Mouse (Mus musculus): Measurements from ENCODE around the gene Vps41.

- TF ChIP-seq E2F4 (IDR thresholded peaks at IDR 0.05; ENCODE audit: borderline replicate concordance, low read depth, low read length): no peak
- no peak for TF ChIP-seq UBTF (IDR thresholded peaks at IDR 0.05; ENCODE audit: borderline replicate concordance, insufficient read depth, low read depth, low read length)
- no peak for TF ChIP-seq POLR2A (IDR thresholded peaks at IDR 0.05; ENCODE audit: control insufficient read depth in 1 of 2, insufficient read depth in 1 of 2, low read depth in 1 of 2, low read length in 2 of 2, poor library complexity in 1 of 2)
- TF ChIP-seq CTCF (IDR thresholded peaks at IDR 0.05 in 2 of 3, conservative IDR thresholded peaks at IDR 0.05 in 1 of 3; ENCODE audit: control insufficient read depth in 1 of 3, insufficient read depth in 1 of 3, low read depth in 2 of 3, low read length in 3 of 3, poor library complexity in 1 of 3, severe bottlenecking in 1 of 3): no peak
- no peak for TF ChIP-seq TAL1 (IDR thresholded peaks at IDR 0.05; ENCODE audit: low read length)
- no peak for TF ChIP-seq EP300 (IDR thresholded peaks at IDR 0.05; ENCODE audit: low read depth in 1 of 2, low read length in 2 of 2)
- no peak for TF ChIP-seq GATA1 (IDR thresholded peaks at IDR 0.05; ENCODE audit: low read depth, low read length)
- TF ChIP-seq GABPA (IDR thresholded peaks at IDR 0.05; ENCODE audit: low read depth, low read length): no peak
- no peak for TF ChIP-seq MAX (IDR thresholded peaks at IDR 0.05; ENCODE audit: low read length)
Observed at GRCm38 (mm10) chr13:18716707-18717106, 379 bp upstream of the Vps41 start.

All from MEL (cell line).